Mouse (Mus musculus) ES-Bruce4 (cell line): Measurements from ENCODE around the gene Ung. TPM values are rescaled to one million over a fixed set of nuclear protein-coding genes. Genes with fewer than 3 reads are reported as not detected.

Source experiments
- H3K27ac ChIP-seq: 2 replicates; pipeline ENCODE4 v1.5.1; 2012; ENCODE audit warnings: low read length, inconsistent platforms; ENCODE audit not compliant: insufficient read depth
- H3K27me3 ChIP-seq: 2 replicates; pipeline ENCODE4 v1.6.1; 2012; ENCODE audit warnings: mild to moderate bottlenecking, low read length, inconsistent platforms; ENCODE audit not compliant: control insufficient read depth, poor library complexity, insufficient read depth, severe bottlenecking
- H3K36me3 ChIP-seq: 2 replicates; pipeline ENCODE4 v1.6.1; 2012; ENCODE audit warnings: inconsistent platforms, mild to moderate bottlenecking, low read length, moderate library complexity; ENCODE audit not compliant: control insufficient read depth, poor library complexity, insufficient read depth, severe bottlenecking
- H3K4me1 ChIP-seq: one replicate; pipeline ENCODE4 v1.8.1; 2011; ENCODE audit warnings: low read length; ENCODE audit not compliant: control insufficient read depth, insufficient read depth
- H3K4me3 ChIP-seq: 2 replicates; pipeline ENCODE4 v1.5.1; 2011; ENCODE audit warnings: low read depth, mild to moderate bottlenecking, low read length
- H3K9ac ChIP-seq: 2 replicates; pipeline ENCODE4 v1.6.1; 2012; ENCODE audit warnings: low read depth, mild to moderate bottlenecking, inconsistent platforms; ENCODE audit not compliant: poor library complexity, severe bottlenecking
- H3K9me3 ChIP-seq: replicated peaks from 2 replicates; pipeline ENCODE4 v1.6.1; 2012; ENCODE audit warnings: mild to moderate bottlenecking, low read length, inconsistent platforms; ENCODE audit not compliant: control insufficient read depth, poor library complexity, insufficient read depth, severe bottlenecking
- CTCF ChIP-seq: IDR thresholded peaks from one replicate; pipeline ENCODE4 v1.8.1; 2011; ENCODE audit warnings: low read depth, low read length
- EP300 ChIP-seq: IDR thresholded peaks from 2 replicates; pipeline ENCODE4 v1.6.1; 2011; ENCODE audit warnings: low read depth, low read length; ENCODE audit not compliant: insufficient read depth
- POLR2A ChIP-seq: IDR thresholded peaks from one replicate; pipeline ENCODE4 v1.8.1; 2011; ENCODE audit warnings: low read length; ENCODE audit not compliant: insufficient read depth
- polyA plus RNA-seq: library from polyadenylated mRNA; stranded (reverse); fragments of >200 nt; gene quantifications from 2 replicates; pipeline ENCODE4 v1.2.4, GENCODE M21; 2011; ENCODE audit warnings: low read depth; ENCODE audit not compliant: missing spikeins, insufficient read depth, insufficient read length

Gene Ung
- polyA plus RNA-seq: 85.6 and 89.8 TPM in 2 replicates

GRCm38 (mm10) chr5:114130211-114130605 lies at the start of gene Ung:
Ung (plus strand) TSS chr5:114130386.
- Histone ChIP-seq H3K27ac (peak within 1 kb of the TSS; percentile 41), H3K9ac (peak within 1 kb of the TSS; percentile 81), H3K27me3 (no peaks in the 10 kb centered on the region), H3K36me3 (peaks cover 24% of the 10 kb centered on the region), H3K9me3 (no peaks in the 10 kb centered on the region), H3K4me3 (peak within 1 kb of the TSS; percentile 73), H3K4me1 (peaks cover 8% of the 10 kb centered on the region)
- TF ChIP-seq CTCF: no peak
- peak; percentile 33 for TF ChIP-seq POLR2A

DNA sequence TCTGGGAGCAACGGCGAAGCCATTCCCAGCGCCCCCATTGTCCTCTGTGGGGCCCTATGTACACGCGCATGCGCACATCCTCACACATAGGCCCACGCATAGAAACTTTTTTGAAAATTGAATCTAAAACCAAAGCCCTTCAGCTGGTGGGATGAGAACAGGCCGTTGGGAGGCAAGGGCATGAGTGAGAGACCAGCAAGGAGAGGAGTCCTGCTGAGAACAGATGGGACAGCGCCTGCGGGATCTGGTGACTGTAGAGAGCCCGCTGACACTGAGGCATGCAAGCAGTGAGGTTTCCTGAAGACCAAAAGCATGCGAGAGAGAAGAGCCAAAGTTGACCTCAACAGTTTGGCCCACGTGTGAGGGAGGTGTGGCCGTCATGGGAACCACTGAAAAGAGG lies 44.7 kb upstream of the Ung start:
- Histone ChIP-seq H3K4me1 (no peaks in the 10 kb centered on the region), H3K9me3 (no peaks in the 10 kb centered on the region), H3K4me3 (no peak overlapping the region), H3K36me3 (no peaks in the 10 kb centered on the region), H3K27me3 (no peaks in the 10 kb centered on the region), H3K27ac (no peak overlapping the region), H3K9ac (no peak overlapping the region)
- TF ChIP-seq CTCF: no peak
- no peak for TF ChIP-seq POLR2A
- TF ChIP-seq EP300: no peak

DNA sequence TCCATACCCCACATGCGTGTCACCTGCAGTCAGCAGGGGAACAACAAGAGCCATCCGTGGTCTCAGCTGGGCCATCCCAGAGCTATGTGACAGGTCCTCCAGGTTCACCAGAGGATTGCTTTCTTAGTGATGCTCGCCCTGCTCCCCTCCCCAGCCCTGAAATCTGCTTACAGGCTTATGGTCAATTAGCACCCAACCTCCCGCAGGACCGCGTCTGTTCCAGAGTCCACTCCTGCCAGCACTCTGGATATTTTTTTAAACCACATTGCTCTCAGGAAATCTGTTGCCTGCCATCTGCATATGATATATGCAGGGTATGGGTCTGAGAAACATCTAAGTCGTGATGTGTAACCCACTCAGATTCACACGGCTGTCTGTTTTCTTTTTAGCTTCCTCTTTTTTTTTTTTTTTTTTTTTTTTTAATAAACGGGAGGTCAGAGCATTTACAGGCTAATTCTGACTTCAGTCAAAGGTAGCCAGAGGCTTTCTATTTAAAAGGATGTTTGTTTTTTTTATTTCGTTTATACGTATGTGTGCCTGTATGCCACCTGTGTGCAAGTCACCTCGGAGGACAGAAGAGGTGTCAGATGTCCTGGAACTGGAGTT lies 42.2 kb upstream of the Ung start:
- Histone ChIP-seq H3K9ac (no peak overlapping the region), H3K27ac (no peak overlapping the region), H3K9me3 (no peaks in the 10 kb centered on the region), H3K36me3 (no peaks in the 10 kb centered on the region), H3K27me3 (no peaks in the 10 kb centered on the region), H3K4me3 (no peak overlapping the region), H3K4me1 (no peaks in the 10 kb centered on the region)
- TF ChIP-seq EP300 (no peak), CTCF (no peak), POLR2A (no peak)

DNA sequence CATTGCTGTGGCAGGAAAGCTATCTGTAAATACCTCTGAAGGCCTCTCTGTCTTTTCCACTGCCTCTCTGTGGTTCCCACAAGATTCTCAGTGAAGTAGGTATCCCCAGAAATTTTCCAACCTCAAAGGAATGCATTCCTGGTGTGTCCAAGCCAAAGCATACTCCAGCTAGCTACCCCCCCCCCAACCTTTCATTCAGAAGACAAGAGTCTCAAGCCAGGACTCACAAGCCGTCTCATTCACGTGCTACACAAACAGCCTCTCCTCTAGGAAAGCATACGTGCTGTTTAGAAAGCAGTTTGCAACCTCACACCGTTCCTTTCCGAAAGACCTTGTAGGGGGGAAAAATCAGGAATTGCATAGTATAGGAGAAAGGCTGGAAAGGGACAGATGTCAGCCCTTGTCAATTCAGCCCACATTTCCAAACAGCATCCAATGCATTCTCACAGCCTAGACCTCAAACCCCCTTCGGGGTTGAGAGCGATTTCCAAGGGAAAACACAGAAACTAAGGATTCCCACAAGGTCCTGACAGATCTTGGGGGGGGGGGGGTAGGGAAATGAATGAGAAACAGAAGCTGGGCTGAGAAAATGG lies 39.7 kb upstream of the Ung start:
- H3K4me3 ChIP-seq: peak overlapping the region; percentile 80
- peak overlapping the region; percentile 68 for H3K27ac ChIP-seq
- H3K9ac ChIP-seq: peak overlapping the region; percentile 80

DNA sequence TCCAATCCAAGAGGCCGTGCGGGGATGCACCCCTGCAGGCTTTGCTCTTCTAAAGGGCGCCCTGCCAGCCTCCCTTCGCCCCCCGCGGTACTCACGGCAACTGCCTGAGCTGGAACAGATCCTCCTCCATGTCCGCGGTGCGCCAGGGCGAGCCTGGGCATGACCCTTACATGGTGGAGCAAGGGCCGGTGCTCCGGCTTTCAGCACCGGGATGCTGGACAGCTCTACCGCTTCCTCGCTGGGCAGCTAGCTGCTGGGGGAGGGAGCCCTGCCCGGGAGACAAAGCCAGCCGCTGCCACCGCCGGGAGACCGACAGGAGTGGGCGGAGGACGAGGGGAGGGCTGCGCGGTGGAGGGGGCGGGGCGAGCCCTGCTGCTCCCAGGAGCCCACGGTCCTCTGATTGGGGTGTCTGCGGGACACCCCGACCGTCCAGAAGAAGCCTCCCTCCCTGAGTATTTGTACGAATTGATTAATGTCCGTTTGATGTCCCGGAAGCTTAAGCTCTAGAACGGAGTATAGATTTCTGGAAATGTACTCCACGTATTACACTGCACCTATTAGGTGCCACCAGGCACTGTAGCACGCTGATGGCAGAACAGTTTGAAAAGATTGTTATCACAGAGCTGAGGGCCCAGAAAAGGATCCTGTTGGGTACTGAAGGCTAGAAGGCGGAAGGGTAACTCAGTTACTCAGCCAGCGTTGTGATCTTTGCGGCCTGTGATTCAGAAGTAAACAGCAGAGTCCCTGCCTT lies 39.0 kb upstream of the Ung start, which contains the start of gene Svop:
Gene Svop, minus strand, starts transcription at position 514 of the 751 bp plus-strand sequence.
- Histone ChIP-seq H3K4me3 (peak within 1 kb of the TSS; percentile 80), H3K27ac (peak within 1 kb of the TSS; percentile 68), H3K36me3 (no peaks in the 10 kb centered on the region), H3K9ac (peak within 1 kb of the TSS; percentile 80), H3K4me1 (no peaks in the 10 kb centered on the region), H3K9me3 (no peaks in the 10 kb centered on the region; the same call in 1 of the 2 replicates), H3K27me3 (no peaks in the 10 kb centered on the region)
- TF ChIP-seq CTCF: no peak
- peak; percentile 77; the same call in 1 of the 2 replicates for TF ChIP-seq EP300

More for the DNA sequence above, 39.7 kb upstream of the Ung start:
- no peaks in the 10 kb centered on the region; the same call in 1 of the 2 replicates for H3K9me3 ChIP-seq
- H3K36me3 ChIP-seq: no peaks in the 10 kb centered on the region
- no peaks in the 10 kb centered on the region for H3K27me3 ChIP-seq
- H3K4me1 ChIP-seq: no peaks in the 10 kb centered on the region
- no peak for TF ChIP-seq CTCF
- no peak for TF ChIP-seq EP300
- TF ChIP-seq POLR2A: no peak

GRCm38 (mm10) chr5:114099709-114100389 lies 30.3 kb upstream of the Ung start:
- TF ChIP-seq POLR2A (no peak), EP300 (0 out of 2 replicates have a peak, but pooled peaks have one; percentile 39), CTCF (no peak)

More at GRCm38 (mm10) chr5:114099709-114100389, 30.3 kb upstream of the Ung start:
- H3K36me3 ChIP-seq: no peaks in the 10 kb centered on the region
- no peaks in the 10 kb centered on the region for H3K9me3 ChIP-seq
- no peak overlapping the region for H3K27ac ChIP-seq
- H3K4me1 ChIP-seq: peaks cover 2% of the 10 kb centered on the region
- H3K4me3 ChIP-seq: peak overlapping the region; percentile 82
- peak overlapping the region; percentile 86 for H3K9ac ChIP-seq
- H3K27me3 ChIP-seq: no peaks in the 10 kb centered on the region
